In genomic region chr10:39898874-39899371, GRCm38 (mm10) we compare ENCODE assay signal across 8 mouse cellular contexts. TPM values are rescaled to one million over a fixed set of nuclear protein-coding genes. Genes with fewer than 3 reads are reported as not detected.
DNase-seq lines count a peak whose midpoint lies in the region; ATAC-seq lines count a peak whose summit lies in the region.

TSS of gene Mfsd4b4 (minus strand) at chr10:39899238.

- peaks cover 12% of the 10 kb centered on the region for H3K4me1 ChIP-seq in hindbrain, embryonic 14.5 days (replicated peaks; ENCODE audit: control insufficient read depth, insufficient read depth, low read length)

- under 1% methylated on average over 41 of the region's 41 CpGs for WGBS in hindbrain, embryonic 14.5 days

- peak within 1 kb of the TSS; percentile 88 for H3K27ac ChIP-seq in hindbrain, embryonic 14.5 days

- H3K9me3 ChIP-seq in hindbrain, embryonic 14.5 days (ENCODE audit: control insufficient read depth, low read length) = no peaks in the 10 kb centered on the region

- H3K27me3 ChIP-seq in hindbrain, embryonic 14.5 days (ENCODE audit: control insufficient read depth, insufficient read depth, low read length) = no peaks in the 10 kb centered on the region

- H3K36me3 ChIP-seq in hindbrain, embryonic 14.5 days (replicated peaks; ENCODE audit: control insufficient read depth, insufficient read depth) = no peaks in the 10 kb centered on the region; the same call in 1 of the 2 replicates

- peak within 1 kb of the TSS; percentile 82 for H3K4me3 ChIP-seq in hindbrain, embryonic 14.5 days (replicated peaks; ENCODE audit: low read length)

- H3K4me2 ChIP-seq in hindbrain, embryonic 14.5 days (replicated peaks) = peak within 1 kb of the TSS; percentile 93

- DNase-seq in R1 (ENCODE audit: low read depth, low spot score) = peak; percentile 95
- peak; percentile 90 to 95 for DNase-seq in cerebellum, postnatal 25 days
- DNase-seq in frontal cortex, postnatal 25 days (ENCODE audit: low spot score in 2 of 2) = peak; percentile 59 to 74
- peak; percentile 92 for DNase-seq in hindbrain, embryonic 14.5 days (ENCODE audit: low spot score)
- DNase-seq in layer of hippocampus, postnatal 36 days = peak; percentile 82 to 84
- peak; percentile 90 for DNase-seq in lung, postnatal 36 days
- peak; percentile 93 for DNase-seq in retina, postnatal 1 day
- peak; percentile 75 to 83 for DNase-seq in urinary bladder, adult 18-20 months (ENCODE audit: low spot score in 2 of 2)

- ATAC-seq in hindbrain, embryonic 14.5 days (ENCODE audit: low FRiP score) = peak; percentile 99

- peak within 1 kb of the TSS; percentile 95 for H3K9ac ChIP-seq in hindbrain, embryonic 14.5 days

RNA-seq across cellular contexts. Expression of gene Mfsd4b4, which starts in this region (rescaled TPM):
- polyA plus RNA-seq in hindbrain, embryonic 14.5 days (2014; fragmentation: Nextera tagmentation; extraction: Ambion mirVana) = 3.7 and 4.4 TPM in 2 replicates
- 1 to 10 TPM; 7.6 to 8.9 TPM for total RNA-seq in layer of hippocampus, postnatal 36 days (2021)

Comparison
In these comparisons a context has a peak if more than half of its experiments do, and no peak if none do; other contexts are left out.
1. Peak in every context shown above with its lines: DNase-seq, ATAC-seq, H3K4me3 ChIP-seq and H3K27ac ChIP-seq.